Mouse (Mus musculus) midbrain, embryonic 12.5 days (tissue): Measurements from ENCODE around the gene Nav1. TPM values are rescaled to one million over a fixed set of nuclear protein-coding genes. Genes with fewer than 3 reads are reported as not detected.

Source experiments
- ATAC-seq: fragments of 200-750 bp; cut with Nextera tagmentation; 2 replicates; pipeline ENCODE4 v1.8.0; 2017; ENCODE audit warnings: low read depth, moderate TSS enrichment, moderate library complexity; ENCODE audit not compliant: low FRiP score
- H3K27ac ChIP-seq: fragments of 300-500 bp; sonication (generic); replicated peaks from 2 replicates; pipeline ENCODE4 v1.5.1; 2016; ENCODE audit warnings: mild to moderate bottlenecking
- H3K27me3 ChIP-seq: fragments of 300-500 bp; sonication (generic); 2 replicates; pipeline ENCODE4 v1.6.1; 2016; ENCODE audit warnings: mild to moderate bottlenecking
- H3K36me3 ChIP-seq: fragments of 300-500 bp; sonication (generic); 2 replicates; pipeline ENCODE4 v1.6.1; 2016
- H3K4me1 ChIP-seq: fragments of 300-500 bp; sonication (generic); 2 replicates; pipeline ENCODE4 v1.6.1; 2016
- H3K4me2 ChIP-seq: fragments of 300-500 bp; sonication (generic); replicated peaks from 2 replicates; pipeline ENCODE4 v1.6.1; 2016; ENCODE audit warnings: mild to moderate bottlenecking, moderate library complexity
- H3K4me3 ChIP-seq: fragments of 300-500 bp; sonication (generic); 2 replicates; pipeline ENCODE4 v1.5.1; 2016; ENCODE audit warnings: mild to moderate bottlenecking
- H3K9ac ChIP-seq: fragments of 300-500 bp; sonication (generic); replicated peaks from 2 replicates; pipeline ENCODE4 v1.6.1; 2016; ENCODE audit warnings: mild to moderate bottlenecking, moderate library complexity
- H3K9me3 ChIP-seq: fragments of 300-500 bp; sonication (generic); 2 replicates; pipeline ENCODE4 v1.6.1; 2016; ENCODE audit warnings: mild to moderate bottlenecking
- WGBS: fragments of 180-500 bp; shearing (Covaris S2); methylation state at CpG from one replicate; pipeline ENCODE4 v1.1.7; 2016; 5-methylcytosine and 5-hydroxymethylcytosine counted together
- polyA plus RNA-seq: library from polyadenylated mRNA; unstranded; fragments of >200 nt; fragmentation: Nextera tagmentation; extraction: Ambion mirVana; gene quantifications from 2 replicates; pipeline ENCODE4 v1.2.1, GENCODE M21; 2016

Nav1 gene
- polyA plus RNA-seq = 25.1 and 25.6 TPM in 2 replicates

DNA sequence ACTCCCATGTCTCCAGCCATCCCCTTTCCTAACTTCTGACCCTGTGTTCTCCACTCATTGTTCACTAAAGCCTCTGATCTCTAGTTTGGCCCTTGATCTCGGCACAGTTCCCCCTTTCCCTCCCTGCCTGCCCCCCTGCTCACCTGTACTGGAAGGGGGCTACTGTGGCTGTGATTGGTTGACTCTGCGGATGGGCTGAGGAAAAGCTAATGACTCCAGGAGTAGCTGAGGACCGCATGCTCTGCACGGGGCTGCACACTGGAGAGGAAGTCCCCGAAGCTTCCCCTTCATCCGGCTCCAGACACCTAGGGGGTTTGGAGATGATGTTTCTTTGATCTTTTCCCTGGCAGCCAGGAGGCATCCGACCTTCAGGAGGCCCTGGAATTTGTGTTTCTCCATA, at the start of gene Nav1:
Gene Nav1 (minus strand): TSS at position 277 of the 400 bp plus-strand sequence.
- Histone ChIP-seq H3K4me2 (no peak within 1 kb of the TSS), H3K27me3 (0 out of 2 replicates have a peak, but pooled peaks cover 4% of the 10 kb centered on the region), H3K9ac (no peak within 1 kb of the TSS), H3K4me3 (no peak within 1 kb of the TSS), H3K36me3 (no peaks in the 10 kb centered on the region), H3K4me1 (peaks cover 19% of the 10 kb centered on the region), H3K9me3 (no peaks in the 10 kb centered on the region), H3K27ac (no peak within 1 kb of the TSS)
- ATAC-seq = no peak
- 52% methylated on average over 7 of the region's 7 CpGs for WGBS

DNA sequence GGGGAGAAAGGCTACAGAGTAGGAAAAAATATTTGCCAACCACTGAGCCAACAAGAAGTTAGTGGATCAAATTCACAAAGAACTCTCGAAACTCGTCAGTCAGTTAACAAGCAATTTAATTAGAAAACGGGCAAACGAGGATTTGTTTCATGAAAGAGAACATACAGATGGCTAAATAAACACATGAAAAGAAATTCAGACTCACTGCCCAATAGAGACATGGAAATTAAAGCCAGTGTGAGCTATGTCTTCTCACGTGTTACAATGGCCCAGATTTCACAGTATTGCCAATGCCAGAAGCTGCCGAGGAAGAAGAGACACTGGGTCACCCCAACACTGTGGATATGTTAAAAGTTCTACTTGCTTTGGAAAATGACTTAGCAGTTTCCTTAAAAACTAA, 46.8 kb upstream of the Nav1 start:
- H3K4me3 ChIP-seq = no peak overlapping the region
- H3K27me3 ChIP-seq = no peaks in the 10 kb centered on the region
- no peak overlapping the region for H3K27ac ChIP-seq
- H3K4me1 ChIP-seq = 0 out of 2 replicates have a peak, but pooled peaks cover under 1% of the 10 kb centered on the region
- H3K9ac ChIP-seq = no peak overlapping the region
- WGBS = 90% methylated on average over 6 of the region's 6 CpGs
- ATAC-seq = no peak
- H3K4me2 ChIP-seq = no peak overlapping the region
- no peaks in the 10 kb centered on the region for H3K9me3 ChIP-seq
- no peaks in the 10 kb centered on the region; the same call in 1 of the 2 replicates for H3K36me3 ChIP-seq

DNA sequence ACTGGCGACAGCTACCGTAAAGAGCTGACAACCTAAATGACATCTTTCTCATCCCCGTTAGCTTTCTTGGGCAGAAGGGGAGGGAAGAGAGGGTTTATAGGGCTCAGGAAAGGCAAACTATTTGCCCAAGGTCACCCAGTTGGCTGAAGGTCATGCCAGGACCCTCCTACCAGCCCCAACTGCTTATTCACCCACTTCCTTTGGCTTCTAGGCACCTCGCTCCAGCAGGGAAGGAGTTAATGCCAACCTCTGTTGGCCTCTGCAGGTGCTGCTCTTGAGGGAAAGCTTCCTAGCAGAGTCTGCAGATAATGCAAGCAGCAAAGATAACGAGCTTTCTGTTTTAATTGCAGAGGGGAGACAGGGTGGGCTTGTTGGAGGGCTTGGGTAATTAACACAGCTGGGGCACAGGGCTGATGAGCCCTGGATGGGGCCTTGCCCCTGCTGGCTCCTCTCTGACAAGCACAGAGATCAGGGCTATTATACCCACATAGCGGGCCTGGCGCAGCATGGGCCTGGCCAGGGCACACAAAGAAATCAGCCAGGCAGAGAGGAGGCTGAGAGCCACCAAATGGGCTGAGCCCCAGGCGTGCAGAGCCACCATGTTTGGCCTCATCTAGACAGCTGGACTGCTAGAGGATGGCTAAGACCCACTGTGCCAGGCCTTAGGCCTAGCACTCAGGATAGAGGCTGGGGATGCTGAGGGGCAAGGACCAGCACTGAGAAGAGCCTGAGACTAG, 38.5 kb upstream of the Nav1 start:
- ATAC-seq = peak; percentile 70
- H3K4me3 ChIP-seq = no peak overlapping the region
- H3K9me3 ChIP-seq = no peaks in the 10 kb centered on the region
- no peak overlapping the region for H3K4me2 ChIP-seq
- H3K36me3 ChIP-seq = no peaks in the 10 kb centered on the region
- peak overlapping the region; percentile 72 for H3K27ac ChIP-seq
- no peaks in the 10 kb centered on the region for H3K27me3 ChIP-seq
- 47% methylated on average over 8 of the region's 8 CpGs for WGBS
- no peak overlapping the region for H3K9ac ChIP-seq
- H3K4me1 ChIP-seq = peaks cover 11% of the 10 kb centered on the region

DNA sequence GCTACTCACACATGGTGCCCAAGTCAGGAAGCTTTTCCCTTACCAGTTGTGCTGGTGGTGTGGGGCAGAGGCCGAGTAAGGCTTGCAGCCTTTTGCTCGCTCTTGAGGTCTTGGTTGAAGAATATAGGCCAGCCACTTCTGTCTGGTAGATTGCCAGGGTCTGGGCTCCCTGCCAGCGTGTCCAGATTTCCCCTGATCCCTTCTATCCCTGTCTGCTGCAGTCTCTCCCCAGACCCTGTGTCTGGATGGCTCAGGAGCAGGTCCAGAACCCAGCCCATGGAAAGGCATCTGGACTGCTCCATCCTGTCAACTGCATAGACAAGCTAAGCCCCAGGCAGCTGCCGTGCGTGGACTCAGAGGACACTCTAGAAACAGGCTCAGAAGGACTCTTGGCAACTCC, 37.0 kb upstream of the Nav1 start:
- no peaks in the 10 kb centered on the region for H3K36me3 ChIP-seq
- H3K9me3 ChIP-seq = no peaks in the 10 kb centered on the region
- H3K27me3 ChIP-seq = no peaks in the 10 kb centered on the region
- H3K4me2 ChIP-seq = no peak overlapping the region
- no peak overlapping the region for H3K9ac ChIP-seq
- no peak overlapping the region for H3K27ac ChIP-seq
- peaks cover 11% of the 10 kb centered on the region for H3K4me1 ChIP-seq
- no peak overlapping the region for H3K4me3 ChIP-seq
- ATAC-seq = no peak
- WGBS = 87% methylated on average over 5 of the region's 5 CpGs

GRCm38 (mm10) chr1:135643691-135644090, 36.6 kb upstream of the Nav1 start:
- Histone ChIP-seq H3K4me2 (no peak overlapping the region), H3K4me3 (no peak overlapping the region), H3K27me3 (no peaks in the 10 kb centered on the region), H3K9me3 (no peaks in the 10 kb centered on the region), H3K36me3 (no peaks in the 10 kb centered on the region), H3K4me1 (peaks cover 11% of the 10 kb centered on the region), H3K9ac (no peak overlapping the region), H3K27ac (no peak overlapping the region)
- no peak for ATAC-seq
- WGBS = 85% methylated on average over 3 of the region's 3 CpGs

- Histone ChIP-seq H3K4me3 (no peak overlapping the region), H3K4me2 (no peak overlapping the region), H3K9ac (no peak overlapping the region), H3K27ac (no peak overlapping the region), H3K4me1 (peaks cover 24% of the 10 kb centered on the region), H3K36me3 (no peaks in the 10 kb centered on the region), H3K27me3 (no peaks in the 10 kb centered on the region), H3K9me3 (no peaks in the 10 kb centered on the region)
- WGBS = 96% methylated on average over 7 of the region's 7 CpGs
- ATAC-seq = no peak
Measured at GRCm38 (mm10) chr1:135639853-135640252, 32.8 kb upstream of the Nav1 start.

DNA sequence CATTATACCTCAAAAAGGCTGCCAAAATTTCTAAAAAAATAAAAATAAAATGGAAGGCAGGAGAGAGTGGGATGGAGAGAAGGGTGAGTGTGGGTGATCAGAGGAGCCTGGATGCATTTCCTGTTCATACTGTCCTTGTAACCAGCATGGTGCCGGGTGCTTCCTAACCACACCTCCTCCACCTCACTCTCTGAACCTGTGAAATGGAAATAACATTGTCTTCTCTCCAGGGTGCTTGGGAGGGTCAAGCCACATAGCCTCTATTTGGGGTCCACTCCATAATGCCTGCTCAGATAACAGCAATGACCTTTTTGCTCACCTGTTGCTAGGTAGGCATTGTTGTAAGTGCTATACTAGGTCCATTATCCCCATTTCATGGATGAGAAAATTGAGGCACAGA, 32.0 kb upstream of the Nav1 start:
- Histone ChIP-seq H3K27ac (no peak overlapping the region), H3K9ac (no peak overlapping the region), H3K4me1 (peaks cover 23% of the 10 kb centered on the region), H3K36me3 (no peaks in the 10 kb centered on the region), H3K9me3 (no peaks in the 10 kb centered on the region), H3K4me3 (no peak overlapping the region), H3K4me2 (no peak overlapping the region), H3K27me3 (no peaks in the 10 kb centered on the region)
- ATAC-seq = no peak
- 82% methylated on average over 1 of the region's 1 CpGs for WGBS

- H3K4me2 ChIP-seq = no peak overlapping the region
- ATAC-seq = peak; percentile 60; the same call in 1 of the 2 replicates
- no peak overlapping the region for H3K4me3 ChIP-seq
- H3K27me3 ChIP-seq = no peaks in the 10 kb centered on the region
- H3K9ac ChIP-seq = no peak overlapping the region
- peak overlapping the region; percentile 63 for H3K27ac ChIP-seq
- H3K4me1 ChIP-seq = peaks cover 22% of the 10 kb centered on the region
- H3K36me3 ChIP-seq = no peaks in the 10 kb centered on the region
- 10% methylated on average over 3 of the region's 3 CpGs for WGBS
- H3K9me3 ChIP-seq = no peaks in the 10 kb centered on the region
Measured at GRCm38 (mm10) chr1:135637574-135638008, 30.5 kb upstream of the Nav1 start.

- Histone ChIP-seq H3K27me3 (no peaks in the 10 kb centered on the region), H3K9me3 (no peaks in the 10 kb centered on the region), H3K27ac (no peak overlapping the region), H3K4me2 (no peak overlapping the region), H3K4me1 (peaks cover 22% of the 10 kb centered on the region), H3K9ac (no peak overlapping the region), H3K4me3 (no peak overlapping the region), H3K36me3 (no peaks in the 10 kb centered on the region)
- 54% methylated on average over 6 of the region's 6 CpGs for WGBS
- ATAC-seq = no peak
Measured at GRCm38 (mm10) chr1:135636111-135636511, 29.0 kb upstream of the Nav1 start.

- Histone ChIP-seq H3K27me3 (no peaks in the 10 kb centered on the region), H3K4me2 (no peak overlapping the region), H3K9ac (no peak overlapping the region), H3K4me3 (no peak overlapping the region), H3K27ac (no peak overlapping the region), H3K4me1 (peaks cover 22% of the 10 kb centered on the region), H3K36me3 (no peaks in the 10 kb centered on the region), H3K9me3 (no peaks in the 10 kb centered on the region)
- ATAC-seq = no peak
- 74% methylated on average over 11 of the region's 11 CpGs for WGBS
Measured at GRCm38 (mm10) chr1:135635323-135636064, 28.4 kb upstream of the Nav1 start.

DNA sequence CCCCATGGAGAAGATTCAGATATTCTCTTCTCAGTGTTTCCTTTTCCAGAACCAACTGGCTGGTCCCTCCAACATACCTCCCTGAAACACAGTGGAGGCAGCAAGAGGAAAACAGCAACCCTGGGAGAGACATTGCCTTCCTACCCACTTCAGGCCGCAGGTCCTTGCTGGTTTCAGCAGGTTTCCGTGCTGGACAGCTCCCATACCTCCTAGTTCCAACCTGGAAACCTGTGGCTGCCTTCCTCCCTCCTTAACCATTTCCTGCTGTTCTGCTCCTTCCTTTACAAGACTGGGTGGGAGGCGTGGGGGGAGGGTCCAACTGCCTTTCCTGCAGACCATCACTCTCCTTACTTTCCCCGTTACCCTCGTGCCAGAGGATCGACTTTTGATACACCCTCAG, 27.7 kb upstream of the Nav1 start:
- no peak overlapping the region for H3K4me3 ChIP-seq
- no peak overlapping the region for H3K9ac ChIP-seq
- H3K27me3 ChIP-seq = no peaks in the 10 kb centered on the region
- ATAC-seq = no peak
- peaks cover 22% of the 10 kb centered on the region for H3K4me1 ChIP-seq
- no peaks in the 10 kb centered on the region for H3K9me3 ChIP-seq
- H3K36me3 ChIP-seq = no peaks in the 10 kb centered on the region
- H3K4me2 ChIP-seq = no peak overlapping the region
- H3K27ac ChIP-seq = no peak overlapping the region
- WGBS = 38% methylated on average over 6 of the region's 6 CpGs

- no peak for ATAC-seq
- no peak overlapping the region for H3K4me3 ChIP-seq
- H3K4me2 ChIP-seq = no peak overlapping the region
- H3K4me1 ChIP-seq = peaks cover 22% of the 10 kb centered on the region
- H3K27ac ChIP-seq = no peak overlapping the region
- no peaks in the 10 kb centered on the region for H3K27me3 ChIP-seq
- H3K36me3 ChIP-seq = no peaks in the 10 kb centered on the region
- H3K9me3 ChIP-seq = no peaks in the 10 kb centered on the region
- H3K9ac ChIP-seq = no peak overlapping the region
- WGBS = 78% methylated on average over 2 of the region's 2 CpGs
Measured at GRCm38 (mm10) chr1:135633884-135634283, 26.8 kb upstream of the Nav1 start.
